Mouse (Mus musculus) spleen, embryonic (tissue): ENCODE data around the gene Zcchc13.
"Not testable (repeated sequence)": the region's sequence is repeated elsewhere in the genome, so short reads cannot be mapped to it uniquely, and the experiment has no call there.

Experiments used
- CTCF ChIA-PET: fragments of 350-600 bp; sonication (Branson Sonifier 250); formaldehyde crosslinking; loops from one replicate; lab custom pipeline; 2022; lab: Charles Lee

Gene Zcchc13

DNA sequence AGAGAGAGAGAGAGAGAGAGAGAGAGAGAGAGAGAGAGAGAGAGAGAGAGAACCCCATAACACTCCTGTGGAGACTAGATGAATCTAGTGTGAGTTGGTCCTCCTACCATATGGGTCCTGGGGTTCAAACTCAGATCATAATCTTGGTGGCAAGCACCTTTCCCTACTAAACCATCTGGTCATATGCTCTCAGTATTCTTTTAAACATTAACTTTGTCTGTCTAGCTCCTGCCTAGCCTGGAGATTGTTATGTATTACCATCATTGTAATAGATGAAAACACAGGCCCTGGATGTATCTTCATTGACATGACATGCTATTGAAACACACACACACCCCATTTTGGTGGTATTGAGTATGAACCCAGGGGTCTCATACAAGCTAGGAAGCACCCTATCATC is 5.6 kb downstream of the Zcchc13 start:
- CTCF ChIA-PET, result no interaction called here

DNA sequence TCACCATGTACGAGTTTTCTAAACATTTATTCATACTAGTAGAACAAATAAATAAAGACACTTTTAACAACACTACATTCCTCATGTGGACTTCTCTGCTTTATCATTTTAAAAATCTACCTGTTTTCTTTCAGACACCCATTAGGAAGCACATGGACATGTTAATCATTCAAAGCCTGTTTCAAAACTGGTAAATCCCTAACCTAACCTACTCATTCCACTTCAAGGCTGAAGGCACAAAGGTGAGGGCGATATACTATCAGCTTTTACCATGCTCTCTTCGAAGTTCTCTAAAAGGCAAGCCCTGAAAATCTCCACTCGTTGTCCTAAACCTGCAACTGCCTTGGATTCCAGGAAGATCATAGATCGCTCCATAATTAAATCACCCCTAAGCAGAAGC is 8.2 kb downstream of the Zcchc13 start:
- CTCF ChIA-PET, result no interaction called here

DNA sequence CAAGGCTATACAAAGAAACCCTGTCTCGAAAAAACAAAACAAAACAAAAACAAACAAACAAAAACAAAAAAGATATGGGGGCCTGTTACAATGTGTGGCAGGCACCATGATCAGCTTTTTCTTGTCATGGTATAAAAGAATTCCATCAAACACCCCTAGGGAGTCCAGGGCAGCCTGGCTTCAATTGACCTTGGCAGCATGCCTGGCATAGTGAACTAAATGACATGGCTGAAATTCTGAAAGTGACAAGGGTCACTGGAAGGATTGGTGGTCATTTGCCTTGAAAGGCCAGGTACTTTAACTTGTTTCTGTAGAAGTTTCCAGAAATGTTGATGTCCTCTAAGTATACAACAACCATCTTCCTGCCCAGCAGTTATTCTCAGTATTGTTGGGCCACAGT is 13.9 kb downstream of the Zcchc13 start:
- CTCF ChIA-PET, result interaction anchor here (0.6 kb wide), 1 partner anchor 281 kb away, joined by 5 read pairs; no protein-coding TSS in a partner anchor

- CTCF ChIA-PET, result no interaction called here
Measured at GRCm38 (mm10) chrX:103652048-103652447, 21.7 kb downstream of the Zcchc13 start.

DNA sequence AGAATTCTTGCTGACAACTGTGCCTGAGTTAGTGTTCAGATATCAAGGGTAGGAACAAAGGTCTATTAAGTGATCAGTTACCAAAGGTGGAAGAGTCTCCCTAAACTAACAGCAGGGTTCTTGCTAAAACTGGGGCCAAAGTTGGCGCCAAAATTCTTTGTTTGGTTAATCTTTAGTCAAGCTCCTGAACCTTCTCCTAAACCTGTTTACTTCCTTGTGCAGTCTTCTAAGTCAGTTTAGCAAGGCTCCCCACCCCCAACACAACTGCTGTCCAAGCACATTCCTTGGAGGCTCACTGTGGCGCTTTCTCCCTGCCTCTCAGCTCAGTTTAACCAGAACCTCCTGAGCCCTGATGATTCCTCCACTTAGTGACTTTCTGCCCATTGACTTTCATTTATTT is 22.6 kb downstream of the Zcchc13 start:
- CTCF ChIA-PET, result no interaction called here

DNA sequence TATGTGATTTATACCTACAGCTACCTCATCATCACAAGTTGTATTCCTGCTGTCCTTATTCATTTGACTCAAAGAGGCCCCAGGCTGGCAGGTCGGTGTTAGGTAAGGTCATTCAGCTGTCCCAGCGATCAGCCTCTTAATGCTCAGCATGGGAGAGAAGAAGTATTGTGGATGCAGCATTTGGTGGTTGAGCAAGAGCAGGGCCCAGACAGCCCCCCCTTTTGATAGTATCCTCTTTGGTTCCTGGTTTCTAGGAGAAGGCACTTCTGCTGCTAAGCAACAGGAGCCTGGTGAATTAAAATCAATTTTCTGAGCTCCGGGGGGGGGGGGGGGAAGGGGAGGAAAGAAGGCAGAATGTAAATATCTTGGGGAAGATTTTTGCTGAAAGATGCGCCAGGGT is 28.6 kb downstream of the Zcchc13 start:
- CTCF ChIA-PET, result no interaction called here

GRCm38 (mm10) chrX:103664445-103664844 is 34.1 kb downstream of the Zcchc13 start:
- CTCF ChIA-PET, result not testable (repeated sequence)

GRCm38 (mm10) chrX:103670245-103670644 is 39.9 kb downstream of the Zcchc13 start:
- CTCF ChIA-PET, result no interaction called here

- CTCF ChIA-PET, result no interaction called here
Measured at GRCm38 (mm10) chrX:103673761-103674160, 43.4 kb downstream of the Zcchc13 start.

- CTCF ChIA-PET, result no interaction called here
Measured at GRCm38 (mm10) chrX:103674674-103675073, 44.3 kb downstream of the Zcchc13 start.
